Mouse (Mus musculus): ENCODE data around the gene Rnf157. TPM values are rescaled to one million over a fixed set of nuclear protein-coding genes. Genes with fewer than 3 reads are reported as not detected.
"Not testable (repeated sequence)": the region's sequence is repeated elsewhere in the genome, so short reads cannot be mapped to it uniquely, and the experiment has no call there.

Gene Rnf157
- total RNA-seq, 2 experiments from 2014 or later: 5.8 to 8.8 TPM

- intact Hi-C loops (cut with DNase I): no loop called here
- no peak for DNase-seq
These were observed 22.3 kb upstream of the Rnf157 start for GRCm38 (mm10) chr11:116434967-116435752.

GRCm38 (mm10) chr11:116434287-116434966, 21.6 kb upstream of the Rnf157 start:
- intact Hi-C loops (cut with DNase I): no loop called here
- DNase-seq: peak; percentile 84 to 86

- intact Hi-C loops (cut with DNase I): loop anchor here (2.0 kb wide), 1 partner anchor 17 kb away; no protein-coding TSS in a partner anchor
- DNase-seq: peak; percentile 98
These were observed 20.8 kb upstream of the Rnf157 start, which contains the start of gene Ubald2 for GRCm38 (mm10) chr11:116433356-116434286. TSS of gene Ubald2 (plus strand) at chr11:116434094.

GRCm38 (mm10) chr11:116432593-116433355, 19.9 kb upstream of the Rnf157 start:
- intact Hi-C loops (cut with DNase I): loop anchor here (2.0 kb wide), 1 partner anchor 16 kb away; no protein-coding TSS in a partner anchor
- no peak for DNase-seq

GRCm38 (mm10) chr11:116432127-116432526, 19.3 kb upstream of the Rnf157 start:
- intact Hi-C loops (cut with DNase I): loop anchor here (2.0 kb wide), 1 partner anchor 15 kb away; no protein-coding TSS in a partner anchor
- no peak for DNase-seq

- DNase-seq: no peak
- intact Hi-C loops (cut with DNase I): loop anchor here (2.0 kb wide), 1 partner anchor 15 kb away; no protein-coding TSS in a partner anchor
These were observed 18.7 kb upstream of the Rnf157 start for GRCm38 (mm10) chr11:116431428-116432077.

GRCm38 (mm10) chr11:116430723-116431427, 18.0 kb upstream of the Rnf157 start:
- intact Hi-C loops (cut with DNase I): no loop called here
- DNase-seq: no peak

GRCm38 (mm10) chr11:116429862-116430613, 17.2 kb upstream of the Rnf157 start:
- no peak for DNase-seq
- intact Hi-C loops (cut with DNase I): no loop called here

GRCm38 (mm10) chr11:116428872-116429859, 16.3 kb upstream of the Rnf157 start:
- intact Hi-C loops (cut with DNase I): no loop called here

GRCm38 (mm10) chr11:116426852-116427575, 14.2 kb upstream of the Rnf157 start:
- intact Hi-C loops (cut with DNase I): no loop called here
- no peak for DNase-seq

More at GRCm38 (mm10) chr11:116428872-116429859, 16.3 kb upstream of the Rnf157 start:
- no peak for DNase-seq

GRCm38 (mm10) chr11:116426328-116426727, 13.5 kb upstream of the Rnf157 start:
- intact Hi-C loops (cut with DNase I); DNase-seq: not testable (repeated sequence)

GRCm38 (mm10) chr11:116424621-116425407, 12.0 kb upstream of the Rnf157 start:
- no peak for DNase-seq
- intact Hi-C loops (cut with DNase I): no loop called here

- intact Hi-C loops (cut with DNase I): no loop called here
- DNase-seq: no peak
These were observed 11.2 kb upstream of the Rnf157 start for GRCm38 (mm10) chr11:116423782-116424620.

- intact Hi-C loops (cut with DNase I): no loop called here
These were observed 10.4 kb upstream of the Rnf157 start for GRCm38 (mm10) chr11:116423214-116423613.

More at GRCm38 (mm10) chr11:116423214-116423613, 10.4 kb upstream of the Rnf157 start:
- no peak for DNase-seq

Measured in heart, postnatal 14 days (tissue).